Mouse (Mus musculus): ENCODE measurements at regions not wholly inside any gene's neighbourhood (a gene's known extent, or its start where the extent isn't known, plus 50 kb on each side); places are given as distances from the start of the nearest gene placed in this dataset.

- no peak for TF ChIP-seq EP300 (IDR thresholded peaks at IDR 0.05)
- no peak for TF ChIP-seq CTCF (IDR thresholded peaks at IDR 0.05)
These were observed 684.9 kb upstream of the Adgrl4 start for GRCm38 (mm10) chr3:150752787-150753186.

All from lung, postnatal 0 days (tissue).